Mouse (Mus musculus) liver, embryonic 14.5 days (tissue): ENCODE measurements around the gene Gna11. TPM values are rescaled to one million over a fixed set of nuclear protein-coding genes. Genes with fewer than 3 reads are reported as not detected.

ENCODE experiments used
- ATAC-seq: fragments of 200-750 bp; cut with Nextera tagmentation; 2 replicates; pipeline ENCODE4 v1.8.0; 2017; ENCODE audit warnings: moderate number of reproducible peaks, mild to moderate bottlenecking, moderate library complexity; ENCODE audit not compliant: insufficient read depth
- DNase-seq, 3 experiments: peaks; one replicate each; pipeline ENCODE4 v3.0.0-alpha.2; 2012 to 2013; ENCODE audit warnings: low read depth in 3 of 3, low spot score in 3 of 3
- H3K27ac ChIP-seq: fragments of 300-500 bp; sonication (generic); 2 replicates; pipeline ENCODE4 v1.5.1; 2014; ENCODE audit warnings: moderate library complexity, mild to moderate bottlenecking, control low read depth, inconsistent platforms
- H3K27me3 ChIP-seq: fragments of 300-500 bp; sonication (generic); 2 replicates; pipeline ENCODE4 v1.6.1; 2014; ENCODE audit warnings: mild to moderate bottlenecking, low read length, moderate library complexity; ENCODE audit not compliant: control insufficient read depth, insufficient read depth
- H3K36me3 ChIP-seq: fragments of 300-500 bp; sonication (generic); replicated peaks from 2 replicates; pipeline ENCODE4 v1.6.1; 2014; ENCODE audit warnings: low read depth; ENCODE audit not compliant: control insufficient read depth, insufficient read depth
- H3K4me1 ChIP-seq, 2 experiments: fragments of 200-500 bp in 1 of 2; fragments of 300-500 bp in 1 of 2; sonication (generic) in 1 of 2; replicated peaks; 2 replicates each; pipeline ENCODE4 v1.6.1; 2012 to 2014; ENCODE audit warnings: antibody characterized with exemption in 1 of 2, inconsistent platforms in 1 of 2, low read length in 1 of 2; ENCODE audit not compliant: control insufficient read depth in 2 of 2, insufficient read depth in 2 of 2
- H3K4me2 ChIP-seq: fragments of 300-500 bp; sonication (generic); 2 replicates; pipeline ENCODE4 v1.6.1; 2014; ENCODE audit warnings: low read depth, mild to moderate bottlenecking, control low read depth, moderate library complexity
- H3K4me3 ChIP-seq, 2 experiments: fragments of 200-500 bp in 1 of 2; fragments of 300-500 bp in 1 of 2; sonication (generic) in 1 of 2; 2 replicates each; pipeline ENCODE4 v1.5.1; 2012 to 2014; ENCODE audit warnings: low read depth in 2 of 2, low read length in 2 of 2, mild to moderate bottlenecking in 2 of 2, control low read depth in 1 of 2, inconsistent platforms in 1 of 2, moderate library complexity in 1 of 2; ENCODE audit not compliant: insufficient read depth in 1 of 2
- H3K9ac ChIP-seq: fragments of 300-500 bp; sonication (generic); replicated peaks from 2 replicates; pipeline ENCODE4 v1.6.1; 2014; ENCODE audit warnings: mild to moderate bottlenecking, control low read depth, moderate library complexity
- H3K9me3 ChIP-seq: fragments of 300-500 bp; sonication (generic); 2 replicates; pipeline ENCODE4 v1.6.1; 2016; ENCODE audit warnings: low read length, mixed read lengths; ENCODE audit not compliant: control insufficient read depth
- CTCF ChIP-seq: IDR thresholded peaks from 2 replicates; pipeline ENCODE4 v1.5.1; 2016; ENCODE audit warnings: antibody characterized with exemption, low read depth, control low read depth
- EP300 ChIP-seq: IDR thresholded peaks from 2 replicates; pipeline ENCODE4 v1.6.1; 2016; ENCODE audit warnings: antibody characterized with exemption, low read depth
- WGBS: fragments of 180-500 bp; shearing (Covaris S2); extraction: QIAGEN DNeasy Blood & Tissue Kit; methylation state at CpG from one replicate; pipeline ENCODE4 v1.1.7; 2014; ENCODE audit not compliant: insufficient replicate concordance; 5-methylcytosine and 5-hydroxymethylcytosine counted together
- polyA plus RNA-seq, 2 experiments: library from polyadenylated mRNA; depleted of rRNA in 1 of 2; stranded (reverse) in 1 of 2; unstranded in 1 of 2; fragments of >200 nt; fragmentation: Nextera tagmentation in 1 of 2; extraction: Ambion mirVana in 1 of 2; gene quantifications; 2 replicates each; pipeline versions ENCODE4 v1.2.1 to v1.2.3; 2012 to 2014

Gene Gna11
- polyA plus RNA-seq, 2 experiments = 17.0 to 17.4 TPM

- no peaks in the 10 kb centered on the region for H3K9me3 ChIP-seq
- ATAC-seq (no peak), DNase-seq (no peak)
- H3K27ac ChIP-seq = no peak overlapping the region
- no peak overlapping the region for H3K4me2 ChIP-seq
- TF ChIP-seq CTCF = peak; percentile 79
- TF ChIP-seq EP300 = no peak
- 58% methylated on average over 3 of the region's 3 CpGs for WGBS
- no peak overlapping the region for H3K9ac ChIP-seq
- H3K4me1 ChIP-seq = peaks cover 7 to 10% of the 10 kb centered on the region in 2 experiments; a peak in 3 of 4 replicates
- H3K27me3 ChIP-seq = no peaks in the 10 kb centered on the region
- no peaks in the 10 kb centered on the region for H3K36me3 ChIP-seq
- H3K4me3 ChIP-seq = no peak overlapping the region
Observed at GRCm38 (mm10) chr10:81556282-81556681, 11.3 kb upstream of the Gna11 start.

- DNase-seq (no peak), ATAC-seq (no peak)
- Histone ChIP-seq H3K4me3 (no peak overlapping the region), H3K27ac (no peak overlapping the region), H3K9ac (no peak overlapping the region), H3K27me3 (no peaks in the 10 kb centered on the region), H3K9me3 (no peaks in the 10 kb centered on the region), H3K4me2 (no peak overlapping the region), H3K4me1 (peaks cover 4 to 8% of the 10 kb centered on the region in 2 experiments; a peak in 3 of 4 replicates), H3K36me3 (no peaks in the 10 kb centered on the region)
- TF ChIP-seq EP300 (no peak), CTCF (no peak)
- WGBS = 71% methylated on average over 6 of the region's 6 CpGs
Observed at GRCm38 (mm10) chr10:81553807-81554755, 9.1 kb upstream of the Gna11 start.

- no peak overlapping the region for H3K27ac ChIP-seq
- peak; percentile 81 for TF ChIP-seq CTCF
- TF ChIP-seq EP300 = no peak
- peaks cover 2 to 4% of the 10 kb centered on the region in 2 experiments; a peak in 2 of 4 replicates for H3K4me1 ChIP-seq
- no peaks in the 10 kb centered on the region for H3K27me3 ChIP-seq
- DNase-seq (no peak), ATAC-seq (no peak)
- 78% methylated on average over 5 of the region's 5 CpGs for WGBS
- no peak overlapping the region for H3K4me3 ChIP-seq
- no peaks in the 10 kb centered on the region for H3K36me3 ChIP-seq
- H3K9ac ChIP-seq = no peak overlapping the region
- H3K9me3 ChIP-seq = no peaks in the 10 kb centered on the region
- no peak overlapping the region for H3K4me2 ChIP-seq
Observed at GRCm38 (mm10) chr10:81553232-81553631, 8.2 kb upstream of the Gna11 start.

- no peaks in the 10 kb centered on the region for H3K36me3 ChIP-seq
- no peak overlapping the region for H3K9ac ChIP-seq
- ATAC-seq (peak; percentile 64), DNase-seq (peak in 2 of 3 experiments; percentile 55 to 67)
- no peaks in the 10 kb centered on the region for H3K27me3 ChIP-seq
- no peak overlapping the region for H3K4me2 ChIP-seq
- 2% methylated on average over 12 of the region's 12 CpGs for WGBS
- TF ChIP-seq EP300 (no peak), CTCF (peak; percentile 95)
- no peaks in the 10 kb centered on the region for H3K9me3 ChIP-seq
- peaks cover 3 to 10% of the 10 kb centered on the region in 2 experiments; a peak in 3 of 4 replicates for H3K4me1 ChIP-seq
- no peak overlapping the region for H3K27ac ChIP-seq
- H3K4me3 ChIP-seq = no peak overlapping the region
Observed at GRCm38 (mm10) chr10:81551597-81552102, 6.7 kb upstream of the Gna11 start.

GRCm38 (mm10) chr10:81550257-81550656, 5.3 kb upstream of the Gna11 start:
- no peak overlapping the region for H3K9ac ChIP-seq
- no peak for TF ChIP-seq EP300
- TF ChIP-seq CTCF = peak; percentile 97
- ATAC-seq = no peak

More at GRCm38 (mm10) chr10:81550257-81550656, 5.3 kb upstream of the Gna11 start:
- no peaks in the 10 kb centered on the region for H3K36me3 ChIP-seq
- no peaks in the 10 kb centered on the region for H3K27me3 ChIP-seq
- H3K4me1 ChIP-seq = peaks cover 15 to 21% of the 10 kb centered on the region in 2 experiments
- no peak for DNase-seq
- no peak overlapping the region for H3K4me3 ChIP-seq
- no peak overlapping the region for H3K4me2 ChIP-seq
- H3K9me3 ChIP-seq = no peaks in the 10 kb centered on the region
- WGBS = 6% methylated on average over 7 of the region's 7 CpGs
- H3K27ac ChIP-seq = no peak overlapping the region
